Mouse (Mus musculus) forebrain, embryonic 16.5 days (tissue): ENCODE measurements around the gene Abhd10. TPM values are rescaled to one million over a fixed set of nuclear protein-coding genes. Genes with fewer than 3 reads are reported as not detected.
A peak's percentile ranks its signal among the peaks of the same experiment; 100 is the strongest.

Experiments used
- ATAC-seq: fragments of 200-750 bp; cut with Nextera tagmentation; 2 replicates; pipeline ENCODE4 v1.8.0; 2017; ENCODE audit warnings: mild to moderate bottlenecking, moderate library complexity
- H3K27ac ChIP-seq: fragments of 300-500 bp; sonication (generic); 2 replicates; pipeline ENCODE4 v1.5.1; 2014; ENCODE audit warnings: low read length, control low read depth
- H3K27me3 ChIP-seq: fragments of 300-500 bp; sonication (generic); replicated peaks from 2 replicates; pipeline ENCODE4 v1.6.1; 2014; ENCODE audit warnings: low read length; ENCODE audit not compliant: control insufficient read depth, insufficient read depth
- H3K36me3 ChIP-seq: fragments of 300-500 bp; sonication (generic); 2 replicates; pipeline ENCODE4 v1.6.1; 2014; ENCODE audit not compliant: control insufficient read depth, insufficient read depth
- H3K4me1 ChIP-seq: fragments of 300-500 bp; sonication (generic); replicated peaks from 2 replicates; pipeline ENCODE4 v1.6.1; 2014; ENCODE audit warnings: low read length; ENCODE audit not compliant: control insufficient read depth, insufficient read depth
- H3K4me2 ChIP-seq: fragments of 300-500 bp; sonication (generic); 2 replicates; pipeline ENCODE4 v1.6.1; 2014; ENCODE audit warnings: mild to moderate bottlenecking, low read length, control low read depth
- H3K4me3 ChIP-seq: fragments of 300-500 bp; sonication (generic); replicated peaks from 2 replicates; pipeline ENCODE4 v1.5.1; 2014; ENCODE audit warnings: mild to moderate bottlenecking, low read length, control low read depth
- H3K9ac ChIP-seq: fragments of 300-500 bp; sonication (generic); replicated peaks from 2 replicates; pipeline ENCODE4 v1.6.1; 2014; ENCODE audit warnings: low read depth, low read length, control low read depth
- H3K9me3 ChIP-seq: fragments of 300-500 bp; sonication (generic); 2 replicates; pipeline ENCODE4 v1.6.1; 2016; ENCODE audit warnings: low read length; ENCODE audit not compliant: control insufficient read depth
- WGBS: fragments of 180-500 bp; shearing (Covaris S2); extraction: QIAGEN DNeasy Blood & Tissue Kit; methylation state at CpG from one replicate; pipeline ENCODE4 v1.1.7; 2014; 5-methylcytosine and 5-hydroxymethylcytosine counted together
- polyA plus RNA-seq: library from polyadenylated mRNA; unstranded; fragments of >200 nt; fragmentation: Nextera tagmentation; extraction: Ambion mirVana; gene quantifications from 2 replicates; pipeline ENCODE4 v1.2.1, GENCODE M21; 2015

The Abhd10 gene
- polyA plus RNA-seq, 1 experiment from 2014 or later, result 42.1 TPM

- H3K4me1 ChIP-seq, result peaks cover 9% of the 10 kb centered on the region
- H3K9me3 ChIP-seq, result no peaks in the 10 kb centered on the region
- H3K9ac ChIP-seq, result no peak overlapping the region
- no peak for ATAC-seq
- H3K36me3 ChIP-seq, result peaks cover 10% of the 10 kb centered on the region
- H3K4me2 ChIP-seq, result no peak overlapping the region
- no peak overlapping the region for H3K4me3 ChIP-seq
- no peak overlapping the region for H3K27ac ChIP-seq
- no peaks in the 10 kb centered on the region for H3K27me3 ChIP-seq
- WGBS, result 96% methylated on average over 8 of the region's 8 CpGs
These were observed 4.9 kb downstream of the Abhd10 start for GRCm38 (mm10) chr16:45737880-45738279.

- Histone ChIP-seq H3K4me2 (no peak overlapping the region), H3K4me3 (no peak overlapping the region), H3K9ac (no peak overlapping the region), H3K36me3 (peaks cover 13% of the 10 kb centered on the region), H3K9me3 (no peaks in the 10 kb centered on the region), H3K4me1 (peaks cover 9% of the 10 kb centered on the region), H3K27me3 (no peaks in the 10 kb centered on the region), H3K27ac (no peak overlapping the region)
- no peak for ATAC-seq
- WGBS, result 91% methylated on average over 3 of the region's 3 CpGs
These were observed 6.0 kb downstream of the Abhd10 start for GRCm38 (mm10) chr16:45736724-45737123.

GRCm38 (mm10) chr16:45729163-45729562 lies 13.6 kb downstream of the Abhd10 start:
- ATAC-seq, result no peak
- no peak overlapping the region for H3K9ac ChIP-seq
- WGBS, result 87% methylated on average over 5 of the region's 5 CpGs
- peaks cover 4% of the 10 kb centered on the region; the same call in 1 of the 2 replicates for H3K36me3 ChIP-seq
- no peaks in the 10 kb centered on the region for H3K27me3 ChIP-seq
- peaks cover 4% of the 10 kb centered on the region; the same call in 1 of the 2 replicates for H3K4me1 ChIP-seq
- H3K9me3 ChIP-seq, result no peaks in the 10 kb centered on the region
- H3K4me3 ChIP-seq, result no peak overlapping the region
- no peak overlapping the region for H3K4me2 ChIP-seq
- H3K27ac ChIP-seq, result no peak overlapping the region

GRCm38 (mm10) chr16:45724742-45725102 lies 18.0 kb downstream of the Abhd10 start:
- ATAC-seq, result peak; percentile 66
- Histone ChIP-seq H3K9ac (peak overlapping the region; percentile 96), H3K27me3 (no peaks in the 10 kb centered on the region), H3K27ac (peak overlapping the region; percentile 98), H3K4me2 (peak overlapping the region; percentile 76), H3K4me1 (peaks cover 26% of the 10 kb centered on the region), H3K36me3 (0 out of 2 replicates have a peak, but pooled peaks cover 2% of the 10 kb centered on the region), H3K9me3 (no peaks in the 10 kb centered on the region), H3K4me3 (peak overlapping the region; percentile 77)
- under 1% methylated on average over 10 of the region's 10 CpGs for WGBS

- peaks cover 4% of the 10 kb centered on the region for H3K36me3 ChIP-seq
- peak within 1 kb of the TSS; percentile 76 for H3K4me2 ChIP-seq
- ATAC-seq, result peak; percentile 82
- H3K27me3 ChIP-seq, result no peaks in the 10 kb centered on the region
- H3K9ac ChIP-seq, result peak within 1 kb of the TSS; percentile 96
- peak within 1 kb of the TSS; percentile 98 for H3K27ac ChIP-seq
- under 1% methylated on average over 30 of the region's 30 CpGs for WGBS
- no peaks in the 10 kb centered on the region for H3K9me3 ChIP-seq
- peak within 1 kb of the TSS; percentile 77 for H3K4me3 ChIP-seq
- H3K4me1 ChIP-seq, result peaks cover 26% of the 10 kb centered on the region
These were observed 18.6 kb downstream of the Abhd10 start, which contains the start of gene Tagln3 for GRCm38 (mm10) chr16:45724061-45724741. Gene Tagln3, minus strand, starts transcription at chr16:45724608.

GRCm38 (mm10) chr16:45723172-45723901 lies 19.4 kb downstream of the Abhd10 start:
- peak overlapping the region; percentile 76 for H3K4me2 ChIP-seq
- ATAC-seq, result peak; percentile 30
- peaks cover 26% of the 10 kb centered on the region for H3K4me1 ChIP-seq
- peak overlapping the region; percentile 77 for H3K4me3 ChIP-seq
- H3K9me3 ChIP-seq, result no peaks in the 10 kb centered on the region
- H3K9ac ChIP-seq, result peak overlapping the region; percentile 96
- peak overlapping the region; percentile 98 for H3K27ac ChIP-seq
- peaks cover 11% of the 10 kb centered on the region for H3K36me3 ChIP-seq
- WGBS, result 28% methylated on average over 6 of the region's 6 CpGs
- H3K27me3 ChIP-seq, result no peaks in the 10 kb centered on the region

GRCm38 (mm10) chr16:45722460-45722951 lies 20.2 kb downstream of the Abhd10 start:
- H3K27me3 ChIP-seq, result no peaks in the 10 kb centered on the region
- no peaks in the 10 kb centered on the region for H3K9me3 ChIP-seq
- peaks cover 17% of the 10 kb centered on the region for H3K36me3 ChIP-seq
- H3K4me3 ChIP-seq, result peak overlapping the region; percentile 77
- H3K4me2 ChIP-seq, result peak overlapping the region; percentile 76
- peaks cover 26% of the 10 kb centered on the region for H3K4me1 ChIP-seq
- peak overlapping the region; percentile 98 for H3K27ac ChIP-seq
- no peak for ATAC-seq
- peak overlapping the region; percentile 96 for H3K9ac ChIP-seq
- 52% methylated on average over 3 of the region's 3 CpGs for WGBS

GRCm38 (mm10) chr16:45720022-45720630 lies 22.6 kb downstream of the Abhd10 start:
- no peak overlapping the region for H3K9ac ChIP-seq
- H3K27ac ChIP-seq, result no peak overlapping the region
- peaks cover 33% of the 10 kb centered on the region for H3K36me3 ChIP-seq
- 92% methylated on average over 10 of the region's 10 CpGs for WGBS
- H3K27me3 ChIP-seq, result no peaks in the 10 kb centered on the region
- no peak overlapping the region for H3K4me3 ChIP-seq
- no peak for ATAC-seq
- H3K4me2 ChIP-seq, result no peak overlapping the region
- H3K9me3 ChIP-seq, result no peaks in the 10 kb centered on the region
- peaks cover 26% of the 10 kb centered on the region for H3K4me1 ChIP-seq

GRCm38 (mm10) chr16:45718296-45718695 lies 24.5 kb downstream of the Abhd10 start:
- 94% methylated on average over 4 of the region's 4 CpGs for WGBS
- Histone ChIP-seq H3K4me3 (no peak overlapping the region), H3K27ac (no peak overlapping the region), H3K4me2 (no peak overlapping the region), H3K9me3 (no peaks in the 10 kb centered on the region), H3K36me3 (peaks cover 38% of the 10 kb centered on the region), H3K27me3 (no peaks in the 10 kb centered on the region), H3K9ac (no peak overlapping the region), H3K4me1 (peaks cover 22% of the 10 kb centered on the region)
- no peak for ATAC-seq
